21 mouse cellular contexts compared by ENCODE assay signal in the genomic region with DNA sequence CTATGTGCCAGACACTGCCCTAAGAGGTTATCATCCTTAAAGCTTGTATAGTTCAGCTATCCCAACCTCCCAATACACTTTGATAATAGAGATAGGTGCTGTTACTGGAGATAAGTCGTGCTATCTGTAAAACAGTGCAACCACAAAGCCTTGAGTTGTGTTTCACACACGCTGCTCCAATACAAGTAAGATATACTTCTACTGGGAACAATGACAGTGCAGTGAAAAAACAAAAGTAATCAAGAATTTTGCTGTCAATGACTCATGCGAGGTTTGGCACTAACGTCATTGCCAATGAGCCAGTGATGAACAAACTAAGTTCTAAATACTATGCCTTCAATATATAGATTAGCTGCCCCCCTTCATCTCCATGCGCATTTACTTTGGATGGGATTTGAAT. TPM values are rescaled to one million over a fixed set of nuclear protein-coding genes. Genes with fewer than 3 reads are reported as not detected.
"Had no signal": no experiment of that assay in that cellular context is flagged by ENCODE, and none has a peak within 500 bp of the region (broad histone marks: within the 10 kb centered on the region; RNA-seq: fewer than 3 reads in every experiment).

No protein-coding gene starts in this region.

- H3K36me3 ChIP-seq: limb, embryonic 12.5 days; liver, embryonic 13.5 days; lung, embryonic 15.5 days; midbrain, embryonic 13.5 days; stomach, embryonic 15.5 days had no signal

- H3K27me3 ChIP-seq: limb, embryonic 12.5 days; liver, embryonic 13.5 days; lung, embryonic 15.5 days; megakaryocyte, embryonic 14.5 days; stomach, embryonic 15.5 days had no signal

- H3K4me1 ChIP-seq: limb, embryonic 12.5 days; lung, embryonic 15.5 days; megakaryocyte, embryonic 14.5 days had no signal

- H3K9ac ChIP-seq: limb, embryonic 12.5 days; liver, embryonic 13.5 days; liver, postnatal 0 days; lung, embryonic 15.5 days; midbrain, embryonic 13.5 days; stomach, embryonic 15.5 days had no signal

- H3K4me2 ChIP-seq: limb, embryonic 12.5 days; liver, embryonic 13.5 days; lung, embryonic 15.5 days; midbrain, embryonic 13.5 days; stomach, embryonic 15.5 days had no signal

- DNase-seq: kidney, postnatal 36 days; layer of hippocampus, adult 9-11 months; liver; liver, embryonic 13.5 days; liver, postnatal 0 days; lung, postnatal 14 days; right cerebral cortex, postnatal 14 days; thymus, adult 2 months; thymus, postnatal 25 days had no signal

- H3K9me3 ChIP-seq: limb, embryonic 12.5 days; liver, embryonic 13.5 days; lung, embryonic 15.5 days; midbrain, embryonic 13.5 days; stomach, embryonic 15.5 days had no signal

- H3K27ac ChIP-seq: kidney, postnatal 0 days; limb, embryonic 12.5 days; liver, embryonic 13.5 days; lung, embryonic 15.5 days; macrophage; midbrain, embryonic 13.5 days; stomach, embryonic 15.5 days had no signal

- ATAC-seq: liver, postnatal 0 days; midbrain, embryonic 13.5 days had no signal

- H3K4me3 ChIP-seq: limb, embryonic 12.5 days; liver, embryonic 13.5 days; lung, embryonic 15.5 days; megakaryocyte, embryonic 14.5 days; midbrain, embryonic 13.5 days; stomach, embryonic 15.5 days had no signal

RNA-seq across cellular contexts. Expression of gene A730049H05Rik, which starts 10.3 kb away (rescaled TPM):
- total RNA-seq: left cerebral cortex, postnatal 36 days had no signal
- polyA plus RNA-seq: liver, postnatal 0 days; macrophage; testis, adult 2 months had no signal

RNA-seq across cellular contexts. Expression of gene Gm15737, which starts 42.6 kb away (rescaled TPM):
- total RNA-seq: layer of hippocampus, adult 18-20 months; left cerebral cortex, postnatal 36 days; midbrain, postnatal 0 days had no signal
- polyA plus RNA-seq: liver, embryonic 13.5 days; liver, postnatal 0 days; macrophage; midbrain, embryonic 13.5 days; midbrain, postnatal 0 days; spleen, adult 2 months; testis, adult 2 months; thymus, adult 2 months had no signal
